Mouse (Mus musculus) heart, postnatal 25 days (tissue): ENCODE measurements around the gene Ptpn1. TPM values are rescaled to one million over a fixed set of nuclear protein-coding genes. Genes with fewer than 3 reads are reported as not detected.
A peak's percentile ranks its signal among the peaks of the same experiment; 100 is the strongest.

ENCODE experiments used
- DNase-seq: peaks from one replicate; pipeline ENCODE4 v3.0.0; 2022; ENCODE audit warnings: low spot score
- intact Hi-C: fragments of 180-260 bp; cut with DNase I; formaldehyde crosslinking; loops from one replicate; pipeline ENCODE4 v1.15.1; 2025
- total RNA-seq, 2 experiments: library from RNA; stranded (reverse); gene quantifications; 2 replicates each; pipeline ENCODE4 v1.2.3; 2021

Ptpn1 gene
- total RNA-seq, result 10 to 100 TPM; 21.9 to 23.4 TPM

DNA sequence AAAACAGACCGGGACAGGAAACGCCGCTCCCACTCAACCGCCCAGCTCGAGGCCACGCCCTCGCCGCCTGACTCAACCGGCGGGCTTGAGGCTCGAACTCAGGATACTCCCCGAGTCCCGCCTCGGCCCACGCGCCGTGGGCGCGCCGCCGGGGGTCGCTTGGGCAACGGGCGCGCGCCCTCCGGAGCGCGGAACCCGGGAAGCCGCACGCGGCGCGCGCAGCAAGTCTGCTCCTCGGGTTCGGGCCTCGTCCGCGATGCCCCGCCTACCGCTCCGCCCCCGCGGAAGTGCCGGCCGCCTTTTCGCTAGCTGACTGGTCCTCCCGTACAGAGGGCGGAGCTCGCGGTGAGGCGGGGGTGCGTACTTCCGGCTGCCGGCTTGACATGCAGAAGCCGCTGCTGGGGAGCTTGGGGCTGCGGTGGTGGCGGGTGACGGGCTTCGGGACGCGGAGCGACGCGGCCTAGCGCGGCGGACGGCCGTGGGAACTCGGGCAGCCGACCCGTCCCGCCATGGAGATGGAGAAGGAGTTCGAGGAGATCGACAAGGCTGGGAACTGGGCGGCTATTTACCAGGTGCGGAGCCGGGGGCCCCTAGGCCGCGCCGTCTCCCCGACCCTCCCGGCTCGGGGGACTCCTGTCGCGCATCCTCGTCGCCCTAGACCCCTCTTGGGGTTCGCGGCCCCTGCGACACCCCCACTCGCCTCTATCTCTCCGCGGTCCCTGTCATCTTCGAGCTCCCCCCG, at the start of gene Ptpn1:
TSS of gene Ptpn1 (plus strand) at position 73 of the 742 bp plus-strand sequence.
- peak; percentile 96 for DNase-seq
- intact Hi-C loops, result no loop called here

DNA sequence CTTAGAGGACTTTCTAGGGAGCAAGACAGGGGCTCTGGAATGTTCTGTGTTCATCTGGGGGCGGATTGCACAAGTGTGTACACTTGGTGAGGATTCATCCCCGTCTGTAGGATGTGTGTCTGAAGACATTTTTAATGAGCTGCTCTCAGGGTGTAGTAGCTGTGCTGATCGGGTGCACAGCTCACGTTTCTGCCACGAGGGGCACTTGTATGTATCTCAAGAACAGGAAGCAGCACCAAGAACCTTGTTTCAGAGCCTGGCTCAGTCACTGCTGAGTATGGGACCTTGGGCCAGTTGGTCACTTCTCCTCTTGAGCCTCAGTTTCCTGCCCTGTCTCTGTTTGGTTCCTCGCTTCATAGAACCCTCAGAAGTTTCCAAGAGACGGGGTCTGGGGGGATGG, 45.4 kb upstream of the Ptpn1 start:
- intact Hi-C loops, result no loop called here
- DNase-seq, result no peak

GRCm38 (mm10) chr2:167887516-167888347, 44.1 kb upstream of the Ptpn1 start:
- no peak for DNase-seq
- intact Hi-C loops, result no loop called here

DNA sequence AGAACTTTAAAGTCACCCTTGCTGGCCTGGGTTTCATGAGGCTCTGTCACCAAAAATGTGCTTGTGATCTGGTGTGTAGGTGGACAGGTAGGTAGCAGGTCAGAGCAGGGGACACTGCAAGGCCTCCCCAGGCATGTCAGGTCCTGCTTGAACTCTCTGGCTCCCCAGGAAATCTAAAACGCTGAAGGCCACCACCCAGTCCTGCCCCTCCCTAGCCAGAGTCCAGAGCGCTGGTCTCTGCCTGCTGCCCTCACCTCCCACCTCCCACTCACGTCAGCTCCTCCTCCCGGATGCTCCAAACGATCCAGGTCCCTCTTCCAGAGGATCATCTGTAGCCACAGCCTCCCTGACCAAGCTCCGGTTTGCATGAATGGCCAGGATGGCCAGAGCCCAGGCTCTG, 43.0 kb upstream of the Ptpn1 start:
- DNase-seq, result no peak
- intact Hi-C loops, result no loop called here

DNA sequence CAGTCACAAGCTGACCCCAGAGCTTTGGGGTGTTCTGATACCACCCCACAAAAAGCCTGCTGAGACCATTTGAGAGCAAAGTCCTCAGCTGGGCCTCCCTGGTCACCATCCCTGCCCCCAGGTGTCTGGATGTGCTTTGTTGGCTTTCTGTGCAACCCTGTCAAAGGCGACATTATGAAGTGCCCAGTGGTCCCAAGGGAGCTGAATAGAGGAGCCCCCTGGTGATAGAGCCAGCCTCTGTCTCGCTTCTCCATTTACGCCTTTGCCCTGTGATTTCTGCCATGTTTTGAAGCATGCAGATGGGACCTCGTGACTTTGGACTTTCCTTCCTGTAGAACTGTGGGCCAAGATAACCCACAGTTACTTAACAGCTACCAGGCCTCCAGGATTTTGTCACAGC, 42.0 kb upstream of the Ptpn1 start:
- intact Hi-C loops, result loop anchor here (5.0 to 10.0 kb wide), 3 partner anchors 113 to 355 kb away; partner anchors contain the start of gene Snai1
- no peak for DNase-seq

- DNase-seq, result peak; percentile 46
- intact Hi-C loops, result loop anchor here (5.0 to 10.0 kb wide), 3 partner anchors 115 to 357 kb away; partner anchors contain the start of gene Snai1
These were observed 39.9 kb upstream of the Ptpn1 start for GRCm38 (mm10) chr2:167891908-167892307.

- no peak for DNase-seq
- intact Hi-C loops, result loop anchor here (5.0 to 10.0 kb wide), 3 partner anchors 116 to 359 kb away; partner anchors contain the start of gene Snai1
These were observed 38.2 kb upstream of the Ptpn1 start for GRCm38 (mm10) chr2:167893680-167894079.

DNA sequence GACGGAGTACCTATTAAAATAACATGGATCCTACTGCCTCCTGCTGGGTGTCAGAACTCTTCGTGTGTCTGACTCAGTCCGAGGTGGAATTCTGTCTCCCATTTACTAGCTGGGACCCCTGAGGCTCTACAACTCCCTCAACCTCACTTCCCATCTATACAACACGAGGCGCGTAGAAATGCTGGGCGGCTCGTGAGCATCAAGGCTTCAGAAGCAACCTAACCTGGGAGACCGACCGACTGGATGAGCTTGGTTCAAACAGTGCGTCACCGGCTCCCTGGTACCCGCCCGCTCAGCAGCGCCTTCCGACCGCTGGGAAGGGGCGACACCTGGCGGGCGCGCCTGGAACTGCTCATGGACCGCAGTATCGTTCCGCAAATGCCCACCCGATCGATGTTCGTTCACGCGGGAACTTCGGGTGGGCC, 36.9 kb upstream of the Ptpn1 start:
- intact Hi-C loops, result loop anchor here (1.0 to 10.0 kb wide), 5 partner anchors 118 to 360 kb away; partner anchors contain the start of gene Snai1
- DNase-seq, result peak; percentile 69

- DNase-seq, result no peak
- intact Hi-C loops, result loop anchor here (5.0 to 10.0 kb wide), 2 partner anchors 256 to 363 kb away; partner anchors contain the start of gene Snai1
These were observed 34.0 kb upstream of the Ptpn1 start for GRCm38 (mm10) chr2:167897896-167898295.

GRCm38 (mm10) chr2:167899989-167900421, 31.9 kb upstream of the Ptpn1 start:
- intact Hi-C loops, result loop anchor here (5.0 to 10.0 kb wide), 2 partner anchors 258 to 365 kb away; partner anchors contain the start of gene Snai1
- no peak for DNase-seq

GRCm38 (mm10) chr2:167902116-167902703, 29.6 kb upstream of the Ptpn1 start:
- DNase-seq, result no peak
- intact Hi-C loops, result no loop called here

- intact Hi-C loops, result no loop called here
- DNase-seq, result no peak
These were observed 28.5 kb upstream of the Ptpn1 start for GRCm38 (mm10) chr2:167903242-167903952.

- intact Hi-C loops, result no loop called here
- DNase-seq, result no peak
These were observed 27.1 kb upstream of the Ptpn1 start for GRCm38 (mm10) chr2:167904621-167905367.

GRCm38 (mm10) chr2:167905561-167905960, 26.3 kb upstream of the Ptpn1 start:
- no peak for DNase-seq
- intact Hi-C loops, result no loop called here

DNA sequence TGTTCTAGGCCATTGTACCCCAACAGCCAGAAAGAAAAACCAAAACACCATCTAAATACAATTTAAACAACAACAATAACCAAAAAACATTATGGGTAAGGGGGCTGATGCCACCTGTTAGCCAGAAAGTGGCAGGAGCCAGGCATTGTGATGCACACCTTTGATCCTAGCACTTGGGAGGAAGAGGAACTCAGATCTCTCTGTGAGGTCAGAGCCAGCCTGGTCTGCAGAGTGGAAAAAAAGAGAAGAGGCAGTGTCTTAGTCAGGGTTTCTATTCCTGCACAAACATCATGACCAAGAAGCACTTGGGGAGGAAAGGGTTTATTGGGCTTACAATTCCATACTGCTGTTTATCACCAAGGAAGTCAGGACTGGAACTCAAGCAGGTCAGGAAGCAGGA, 25.1 kb upstream of the Ptpn1 start:
- DNase-seq, result no peak
- intact Hi-C loops, result no loop called here

DNA sequence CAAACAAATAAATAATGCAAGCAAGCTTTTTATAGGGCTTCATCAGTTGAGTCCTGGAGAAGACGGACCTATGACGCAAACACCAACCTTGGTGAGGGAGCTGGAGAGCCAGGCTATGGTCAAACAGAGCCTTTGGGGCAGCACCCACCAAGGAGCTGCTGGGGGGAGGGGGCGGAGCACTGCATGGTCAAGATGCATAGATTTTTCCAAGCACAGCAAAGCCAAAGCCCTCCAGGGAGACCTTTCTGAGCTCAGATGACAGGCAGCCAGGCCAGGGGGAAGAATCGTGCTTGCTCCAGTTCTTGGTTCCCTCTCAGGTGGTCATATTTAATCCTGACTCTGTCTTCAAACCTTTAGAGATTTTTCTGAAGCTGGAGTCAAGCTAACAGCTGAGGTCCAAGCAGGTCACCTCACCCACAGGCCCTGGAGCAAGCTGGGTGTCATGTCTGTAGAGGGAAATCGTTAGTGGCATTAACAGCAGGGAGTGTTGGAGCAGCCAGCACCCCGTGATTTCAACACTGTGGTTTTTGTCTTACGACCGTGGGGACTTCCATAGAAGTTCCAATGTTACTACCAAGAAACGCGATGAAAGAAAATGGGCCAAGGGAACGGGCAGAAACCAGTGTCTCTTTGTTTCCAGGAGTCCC, 22.2 kb upstream of the Ptpn1 start:
- intact Hi-C loops, result no loop called here
- no peak for DNase-seq

GRCm38 (mm10) chr2:167910178-167910540, 21.7 kb upstream of the Ptpn1 start:
- DNase-seq, result no peak
- intact Hi-C loops, result no loop called here

DNA sequence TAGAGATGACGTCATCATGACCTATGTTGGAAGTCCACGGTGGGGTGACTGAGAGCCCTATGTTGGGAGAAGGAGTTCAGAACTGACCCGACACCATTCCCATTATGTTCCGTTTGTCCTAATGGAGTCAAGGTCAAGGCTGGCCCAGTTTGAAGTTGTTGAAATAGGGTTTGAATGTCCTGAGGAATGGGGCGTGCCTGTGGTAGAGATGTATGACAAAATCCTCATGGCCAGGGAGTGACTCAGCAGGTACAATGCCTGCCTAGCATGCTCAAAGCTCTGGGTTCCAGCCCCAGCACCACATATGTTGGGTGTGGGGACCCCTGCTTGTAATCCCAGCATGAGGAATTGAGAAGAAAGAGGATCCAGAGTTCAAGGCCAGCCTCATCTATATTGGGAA, 20.3 kb upstream of the Ptpn1 start:
- DNase-seq, result no peak
- intact Hi-C loops, result no loop called here

GRCm38 (mm10) chr2:167919081-167919480, 12.8 kb upstream of the Ptpn1 start:
- no peak for DNase-seq
- intact Hi-C loops, result no loop called here
